Mouse (Mus musculus) neural tube, embryonic 15.5 days (tissue): ENCODE data around the gene Nsun4. TPM values are rescaled to one million over a fixed set of nuclear protein-coding genes. Genes with fewer than 3 reads are reported as not detected.
A peak's percentile ranks its signal among the peaks of the same experiment; 100 is the strongest.

Source experiments
- ATAC-seq: fragments of 200-750 bp; cut with Nextera tagmentation; 2 replicates; pipeline ENCODE4 v1.8.0; 2017; ENCODE audit warnings: mild to moderate bottlenecking, moderate TSS enrichment, moderate library complexity; ENCODE audit not compliant: low FRiP score
- H3K27ac ChIP-seq: fragments of 300-500 bp; sonication (generic); replicated peaks from 2 replicates; pipeline ENCODE4 v1.5.1; 2015; ENCODE audit warnings: mild to moderate bottlenecking, inconsistent platforms
- H3K27me3 ChIP-seq: fragments of 300-500 bp; sonication (generic); replicated peaks from 2 replicates; pipeline ENCODE4 v1.6.1; 2015; ENCODE audit warnings: inconsistent platforms
- H3K36me3 ChIP-seq: fragments of 300-500 bp; sonication (generic); 2 replicates; pipeline ENCODE4 v1.6.1; 2015; ENCODE audit warnings: inconsistent platforms
- H3K4me1 ChIP-seq: fragments of 300-500 bp; sonication (generic); 2 replicates; pipeline ENCODE4 v1.6.1; 2015; ENCODE audit warnings: inconsistent platforms
- H3K4me2 ChIP-seq: fragments of 300-500 bp; sonication (generic); 2 replicates; pipeline ENCODE4 v1.6.1; 2015; ENCODE audit warnings: inconsistent platforms, mild to moderate bottlenecking, moderate library complexity
- H3K4me3 ChIP-seq: fragments of 300-500 bp; sonication (generic); replicated peaks from 2 replicates; pipeline ENCODE4 v1.5.1; 2015; ENCODE audit warnings: mild to moderate bottlenecking, inconsistent platforms
- H3K9ac ChIP-seq: fragments of 300-500 bp; sonication (generic); replicated peaks from 2 replicates; pipeline ENCODE4 v1.6.1; 2015; ENCODE audit warnings: mild to moderate bottlenecking, inconsistent platforms
- H3K9me3 ChIP-seq: fragments of 300-500 bp; sonication (generic); replicated peaks from 2 replicates; pipeline ENCODE4 v1.6.1; 2016; ENCODE audit warnings: inconsistent platforms
- WGBS: fragments of 180-500 bp; shearing (Covaris S2); methylation state at CpG from one replicate; pipeline ENCODE4 v1.1.7; 2015; ENCODE audit warnings: mixed read lengths; 5-methylcytosine and 5-hydroxymethylcytosine counted together
- polyA plus RNA-seq: library from polyadenylated mRNA; unstranded; fragments of >200 nt; fragmentation: Nextera tagmentation; extraction: Ambion mirVana; gene quantifications from 2 replicates; pipeline ENCODE4 v1.2.1, GENCODE M21; 2015

Nsun4 gene
- polyA plus RNA-seq, 1 experiment from 2014 or later: 13.5 TPM

DNA sequence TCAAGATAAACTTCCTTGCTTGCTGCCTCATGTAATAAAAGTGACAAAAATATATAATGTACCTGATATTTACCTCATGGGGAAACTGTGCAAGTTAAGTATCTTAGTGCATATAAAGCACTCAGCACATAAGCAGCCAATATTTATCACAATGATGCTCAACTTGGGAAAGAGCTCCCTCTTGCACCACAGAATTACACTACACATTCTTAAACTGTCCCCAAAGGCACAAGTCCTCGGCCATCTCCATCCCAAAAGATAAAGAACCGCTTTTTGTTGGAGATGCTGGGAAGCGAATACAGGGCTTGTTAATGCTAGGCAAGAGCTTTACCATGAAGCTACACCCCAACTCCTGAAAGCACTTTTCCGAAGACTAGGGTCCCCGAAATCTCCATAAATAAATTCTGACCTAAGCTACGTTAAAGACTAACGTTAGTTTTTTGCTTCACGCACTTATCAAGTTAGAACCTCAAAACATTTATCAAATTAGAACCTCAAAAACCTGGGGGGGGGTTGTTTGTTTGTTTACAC is 20.5 kb upstream of the Nsun4 start:
- WGBS: 2% methylated on average over 8 of the region's 8 CpGs
- Histone ChIP-seq H3K4me3 (peak overlapping the region; percentile 98), H3K36me3 (peaks cover 12% of the 10 kb centered on the region), H3K9me3 (no peaks in the 10 kb centered on the region), H3K4me2 (peak overlapping the region; percentile 89), H3K4me1 (peaks cover 35% of the 10 kb centered on the region), H3K27ac (peak overlapping the region; percentile 95; the same call in 1 of the 2 replicates), H3K27me3 (no peaks in the 10 kb centered on the region), H3K9ac (peak overlapping the region; percentile 97)
- no peak for ATAC-seq

DNA sequence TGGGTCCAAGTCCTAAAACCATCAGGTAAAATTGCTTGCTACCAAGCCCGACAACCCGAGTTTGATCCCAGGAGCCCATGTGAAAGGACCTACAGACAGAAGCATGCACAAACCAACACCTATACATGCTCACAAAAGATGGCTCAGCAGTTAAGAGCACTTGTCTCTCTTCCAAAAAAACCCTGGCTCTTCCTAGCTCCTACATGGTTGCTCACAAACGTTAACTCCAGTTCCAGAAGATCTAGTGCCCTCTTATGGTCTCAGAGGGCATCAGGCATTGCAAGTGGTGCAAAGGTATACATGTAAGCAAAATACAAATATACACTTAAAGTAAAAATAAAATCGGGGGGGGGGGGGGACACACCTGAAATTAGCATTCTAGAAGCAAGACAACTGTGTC is 19.5 kb upstream of the Nsun4 start:
- no peak overlapping the region for H3K9ac ChIP-seq
- no peak overlapping the region for H3K27ac ChIP-seq
- 60% methylated on average over 4 of the region's 4 CpGs for WGBS
- H3K4me2 ChIP-seq: peak overlapping the region; percentile 89
- H3K4me1 ChIP-seq: peaks cover 35% of the 10 kb centered on the region
- no peaks in the 10 kb centered on the region for H3K27me3 ChIP-seq
- ATAC-seq: no peak
- no peaks in the 10 kb centered on the region for H3K9me3 ChIP-seq
- peaks cover 22% of the 10 kb centered on the region for H3K36me3 ChIP-seq
- no peak overlapping the region for H3K4me3 ChIP-seq

DNA sequence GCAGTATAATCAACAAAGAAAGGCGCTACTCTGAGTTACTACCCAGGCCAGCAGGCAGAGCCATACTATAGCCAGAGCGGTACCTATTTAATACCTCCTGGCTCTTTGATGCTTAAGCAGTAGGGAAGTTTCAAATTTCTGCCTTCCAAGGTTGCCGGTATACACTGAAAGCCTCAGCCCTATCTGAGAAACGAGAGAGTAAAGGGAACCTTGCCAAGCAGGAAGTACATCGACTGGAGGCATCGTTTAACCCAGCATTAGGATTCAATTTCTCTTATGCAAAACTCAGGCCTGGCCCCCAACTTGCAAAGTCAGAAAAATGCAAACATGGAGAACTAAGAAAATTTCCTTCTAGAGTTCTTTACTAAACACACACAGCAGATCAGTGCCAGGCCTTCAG is 16.4 kb upstream of the Nsun4 start:
- Histone ChIP-seq H3K27me3 (no peaks in the 10 kb centered on the region), H3K36me3 (peaks cover 41% of the 10 kb centered on the region), H3K4me1 (peaks cover 21% of the 10 kb centered on the region), H3K9ac (no peak overlapping the region), H3K4me3 (no peak overlapping the region), H3K9me3 (no peaks in the 10 kb centered on the region), H3K4me2 (no peak overlapping the region), H3K27ac (no peak overlapping the region)
- no peak for ATAC-seq
- WGBS: 91% methylated on average over 6 of the region's 6 CpGs

DNA sequence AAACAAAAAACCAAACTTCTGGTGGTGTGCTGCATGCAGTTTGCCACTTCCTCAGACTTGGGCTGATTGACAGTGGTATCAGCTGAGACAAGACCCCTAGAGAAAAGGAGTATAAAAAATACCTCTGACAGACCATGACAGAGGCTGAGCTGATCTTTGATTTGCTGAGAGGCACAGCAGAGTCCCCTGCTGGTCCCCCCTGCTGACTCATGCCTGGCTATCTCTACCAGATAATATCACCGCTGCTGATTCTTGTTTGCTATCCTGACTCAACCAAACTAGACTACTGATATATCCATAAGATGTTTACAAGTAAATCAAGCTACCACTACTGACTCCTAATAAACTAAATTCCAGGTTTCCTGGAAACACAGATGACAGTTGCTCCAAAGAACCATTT is 10.2 kb upstream of the Nsun4 start:
- peaks cover 25% of the 10 kb centered on the region for H3K36me3 ChIP-seq
- no peaks in the 10 kb centered on the region for H3K9me3 ChIP-seq
- H3K4me2 ChIP-seq: no peak overlapping the region
- no peaks in the 10 kb centered on the region for H3K27me3 ChIP-seq
- no peak overlapping the region for H3K9ac ChIP-seq
- no peaks in the 10 kb centered on the region for H3K4me1 ChIP-seq
- no peak for ATAC-seq
- no peak overlapping the region for H3K4me3 ChIP-seq
- H3K27ac ChIP-seq: no peak overlapping the region
- 63% methylated on average over 1 of the region's 1 CpGs for WGBS

DNA sequence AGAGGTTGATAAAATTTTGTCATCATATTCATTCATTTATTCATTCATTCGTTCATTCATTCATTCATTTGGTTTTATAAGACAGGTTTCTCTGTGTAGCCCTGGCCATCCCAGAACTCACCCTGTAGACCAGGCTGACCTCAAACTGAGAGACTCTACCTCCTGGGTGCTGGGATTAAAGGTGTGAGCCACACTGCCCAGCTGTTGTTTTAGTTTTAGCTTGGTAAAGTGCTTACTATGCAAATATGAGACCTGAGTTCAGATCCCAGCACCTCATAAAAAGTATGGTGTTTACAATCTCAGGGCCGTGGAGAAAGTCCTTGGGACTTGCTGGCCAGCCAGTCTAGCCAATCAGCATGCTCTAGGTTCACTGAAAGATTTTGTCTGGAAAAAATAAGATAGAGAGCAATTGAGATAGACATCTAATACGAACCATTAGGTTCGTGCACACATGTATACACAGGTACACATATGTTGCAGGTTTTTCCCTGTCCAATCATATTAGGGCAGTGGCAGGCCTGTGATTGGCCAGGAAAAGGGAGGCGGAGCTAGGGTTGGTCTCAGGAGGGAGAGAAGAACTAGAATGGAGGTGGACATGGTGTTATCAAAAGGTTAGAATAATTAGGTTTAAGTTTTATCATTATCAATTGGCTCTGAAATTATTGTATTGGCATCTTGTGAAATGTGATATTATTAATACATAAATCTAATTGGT is 5.5 kb upstream of the Nsun4 start:
- no peak overlapping the region for H3K4me3 ChIP-seq
- H3K27ac ChIP-seq: no peak overlapping the region
- H3K9ac ChIP-seq: no peak overlapping the region
- no peaks in the 10 kb centered on the region for H3K36me3 ChIP-seq
- no peak for ATAC-seq
- H3K9me3 ChIP-seq: no peaks in the 10 kb centered on the region
- H3K27me3 ChIP-seq: no peaks in the 10 kb centered on the region
- 82% methylated on average over 5 of the region's 5 CpGs for WGBS
- no peak overlapping the region for H3K4me2 ChIP-seq
- H3K4me1 ChIP-seq: peaks cover 6% of the 10 kb centered on the region

DNA sequence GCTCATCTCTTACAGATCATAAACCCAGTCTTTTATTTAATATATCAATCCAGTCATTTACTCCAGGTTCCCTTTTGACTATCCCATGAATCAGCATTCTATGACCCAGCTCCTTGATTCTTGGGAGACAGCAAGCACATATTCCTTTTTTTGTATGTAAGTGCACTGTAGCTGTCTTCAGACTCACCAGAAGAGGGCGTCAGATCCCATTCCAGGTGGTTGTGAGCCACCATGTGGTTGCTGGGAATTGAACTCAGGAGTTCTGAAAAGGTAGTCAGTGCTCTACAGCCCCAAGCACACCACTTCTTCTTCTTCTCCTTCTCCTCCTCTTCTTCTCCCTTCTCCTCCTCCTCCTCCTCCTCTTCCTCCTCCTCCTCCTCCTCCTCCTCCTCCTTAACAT is 3.9 kb upstream of the Nsun4 start:
- Histone ChIP-seq H3K9ac (no peak overlapping the region), H3K27ac (no peak overlapping the region), H3K9me3 (no peaks in the 10 kb centered on the region), H3K36me3 (no peaks in the 10 kb centered on the region), H3K4me2 (no peak overlapping the region), H3K4me1 (peaks cover 15% of the 10 kb centered on the region), H3K4me3 (no peak overlapping the region), H3K27me3 (no peaks in the 10 kb centered on the region)
- 3% methylated on average over 1 of the region's 1 CpGs for WGBS
- ATAC-seq: no peak

DNA sequence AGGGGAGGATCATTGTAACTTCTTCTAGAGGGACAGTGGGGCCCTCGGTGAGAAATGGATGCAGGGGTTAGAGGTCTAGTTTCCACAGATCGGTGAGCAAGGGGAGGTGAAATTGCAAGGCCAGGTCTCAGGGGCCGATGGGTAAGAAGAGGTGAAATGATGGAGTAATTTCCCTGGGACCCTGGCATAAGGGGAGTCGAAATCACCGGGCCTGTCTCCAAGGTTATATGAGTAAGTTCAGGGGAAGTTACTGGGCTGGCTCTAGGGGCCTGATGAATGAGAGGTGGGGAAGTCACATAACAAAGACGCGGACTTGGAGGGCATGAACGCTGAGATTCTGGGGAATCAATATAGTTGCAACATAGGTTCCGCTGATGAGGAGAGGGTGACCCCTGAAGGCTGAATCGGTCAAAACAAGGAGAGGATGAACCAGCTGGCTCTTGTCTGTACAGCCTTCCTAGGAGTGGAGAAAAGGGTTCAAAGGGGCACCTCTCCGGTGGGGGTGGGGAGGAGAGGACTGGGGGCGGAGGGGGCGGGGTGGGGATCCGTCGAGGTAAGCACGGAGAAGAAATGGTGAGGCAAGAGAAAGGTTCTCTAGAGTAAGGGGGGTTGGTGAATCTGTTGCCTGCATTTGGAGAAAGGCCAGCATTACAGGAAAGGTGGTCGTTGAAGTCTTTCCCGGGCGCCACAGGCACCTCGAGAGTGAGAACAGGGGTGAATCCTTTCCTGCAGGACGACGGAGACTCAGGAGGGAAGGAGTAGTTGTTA is 966 bp downstream of the Nsun4 start:
- WGBS: 9% methylated on average over 22 of the region's 22 CpGs

DNA sequence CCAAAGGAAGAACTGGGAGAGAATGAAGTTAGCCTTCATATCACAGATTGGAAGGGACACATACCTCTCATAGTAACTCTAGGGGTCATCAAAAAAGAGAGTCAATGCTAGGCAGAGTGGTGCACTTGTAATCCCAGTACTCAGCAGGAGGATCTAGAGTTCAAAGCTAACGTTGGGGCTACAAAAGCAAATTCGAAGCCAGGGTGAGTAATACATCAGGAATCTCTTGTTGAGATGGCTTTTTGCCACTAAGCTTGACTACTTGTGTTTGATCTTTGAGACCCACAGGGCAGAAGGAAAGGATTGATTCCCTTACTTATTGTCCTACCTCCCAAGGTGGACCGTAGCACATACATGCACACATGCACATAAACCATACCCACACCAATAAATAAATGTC is 4.5 kb downstream of the Nsun4 start:
- H3K4me3 ChIP-seq: no peak overlapping the region
- no peak overlapping the region for H3K27ac ChIP-seq
- H3K27me3 ChIP-seq: no peaks in the 10 kb centered on the region
- ATAC-seq: no peak
- peaks cover 13% of the 10 kb centered on the region for H3K4me1 ChIP-seq
- H3K9me3 ChIP-seq: no peaks in the 10 kb centered on the region
- no peak overlapping the region for H3K4me2 ChIP-seq
- no peaks in the 10 kb centered on the region; the same call in 1 of the 2 replicates for H3K36me3 ChIP-seq
- 87% methylated on average over 3 of the region's 3 CpGs for WGBS
- H3K9ac ChIP-seq: no peak overlapping the region

More for the DNA sequence above, 966 bp downstream of the Nsun4 start:
- Histone ChIP-seq H3K36me3 (no peaks in the 10 kb centered on the region), H3K4me1 (peaks cover 18% of the 10 kb centered on the region), H3K4me2 (peak overlapping the region; percentile 81), H3K9me3 (no peaks in the 10 kb centered on the region), H3K9ac (peak overlapping the region; percentile 57), H3K27me3 (no peaks in the 10 kb centered on the region), H3K4me3 (peak overlapping the region; percentile 64), H3K27ac (peak overlapping the region; percentile 92)
- peak; percentile 66 for ATAC-seq

DNA sequence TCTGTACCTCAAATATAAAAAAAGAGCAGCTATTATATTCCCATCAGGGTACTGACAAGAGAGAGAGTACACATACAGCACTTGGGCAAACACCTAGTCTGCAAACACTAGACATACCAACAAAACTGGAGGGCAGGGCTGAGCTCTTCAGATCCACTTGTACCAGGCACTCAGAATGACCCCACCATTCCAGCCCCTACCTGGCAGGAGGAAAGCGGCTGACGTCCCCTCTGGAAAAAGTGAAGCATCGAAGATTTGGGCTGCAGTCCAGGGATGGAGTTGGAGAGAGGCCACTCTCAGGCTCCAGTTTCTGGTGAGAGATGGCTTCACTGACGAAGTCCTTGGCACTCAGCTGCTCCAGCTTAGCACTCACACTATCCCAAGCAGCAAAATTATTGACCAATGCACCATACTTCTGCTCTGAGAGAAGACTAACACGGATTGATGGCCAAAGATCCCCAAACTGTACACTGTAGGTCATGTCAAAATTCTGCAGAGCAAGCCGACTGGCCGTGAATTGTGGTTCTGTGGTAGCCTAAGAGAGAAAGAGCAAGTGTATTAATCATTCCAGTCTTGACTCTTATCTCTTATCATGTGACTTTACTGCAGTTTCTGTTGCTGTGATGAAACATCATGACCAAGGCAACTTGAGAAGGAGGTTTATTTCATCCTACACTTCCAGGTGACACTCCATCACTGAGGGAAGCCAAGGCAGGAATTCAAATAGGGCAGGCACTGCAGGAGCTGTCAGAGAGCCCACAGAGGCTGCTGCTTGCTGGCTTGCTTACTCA is 5.4 kb downstream of the Nsun4 start:
- H3K36me3 ChIP-seq: peaks cover 3% of the 10 kb centered on the region; the same call in 1 of the 2 replicates
- no peaks in the 10 kb centered on the region for H3K9me3 ChIP-seq
- H3K9ac ChIP-seq: no peak overlapping the region
- H3K27ac ChIP-seq: no peak overlapping the region
- no peak overlapping the region for H3K4me3 ChIP-seq
- WGBS: 81% methylated on average over 7 of the region's 7 CpGs
- H3K27me3 ChIP-seq: no peaks in the 10 kb centered on the region
- no peak for ATAC-seq
- H3K4me1 ChIP-seq: peaks cover 11% of the 10 kb centered on the region
- no peak overlapping the region for H3K4me2 ChIP-seq

DNA sequence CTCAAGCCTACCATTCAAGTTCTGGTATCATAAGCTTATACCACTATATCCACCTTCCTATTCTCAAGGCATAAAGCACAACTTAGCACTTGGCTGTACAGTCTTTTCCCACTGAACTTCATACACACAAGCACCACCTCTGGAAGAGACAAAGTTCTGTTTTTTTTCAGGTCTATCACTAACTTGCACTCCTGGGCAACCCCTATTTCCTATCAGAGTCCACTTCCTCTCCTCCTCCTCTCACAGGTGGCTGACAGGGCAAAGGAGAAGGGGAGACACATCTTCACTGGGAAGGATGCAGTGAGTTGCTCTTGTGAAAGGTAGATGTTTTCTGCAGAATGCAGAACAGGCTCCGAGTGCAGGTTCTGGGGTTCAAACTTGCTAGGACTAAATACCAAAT is 6.0 kb downstream of the Nsun4 start:
- no peak for ATAC-seq
- Histone ChIP-seq H3K4me3 (no peak overlapping the region), H3K9me3 (no peaks in the 10 kb centered on the region), H3K27ac (no peak overlapping the region), H3K4me2 (no peak overlapping the region), H3K36me3 (peaks cover 3% of the 10 kb centered on the region; the same call in 1 of the 2 replicates), H3K27me3 (no peaks in the 10 kb centered on the region), H3K4me1 (peaks cover 4% of the 10 kb centered on the region), H3K9ac (no peak overlapping the region)
- 93% methylated on average over 1 of the region's 1 CpGs for WGBS

DNA sequence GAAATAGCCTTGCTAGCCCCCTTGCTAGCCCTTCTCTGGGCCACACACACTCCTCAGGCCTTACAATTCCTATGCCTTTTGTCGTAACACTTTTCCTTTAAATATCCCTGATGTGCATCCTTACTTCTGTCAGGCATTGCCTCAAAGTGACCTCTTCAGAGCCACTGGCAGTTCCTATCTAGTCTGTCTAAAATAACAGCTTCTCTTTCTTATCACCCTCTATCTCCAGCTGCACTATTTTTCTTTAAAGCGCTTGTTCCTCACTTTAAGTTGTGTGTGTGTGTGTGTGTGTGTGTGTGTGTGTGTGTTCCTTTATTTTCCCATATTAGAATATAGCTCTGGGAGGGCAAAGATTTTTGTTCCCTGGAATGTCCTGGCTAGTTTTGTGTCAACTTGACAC is 7.1 kb downstream of the Nsun4 start:
- H3K27ac ChIP-seq: no peak overlapping the region
- peaks cover 3% of the 10 kb centered on the region; the same call in 1 of the 2 replicates for H3K36me3 ChIP-seq
- no peaks in the 10 kb centered on the region for H3K9me3 ChIP-seq
- H3K4me3 ChIP-seq: no peak overlapping the region
- H3K4me2 ChIP-seq: no peak overlapping the region
- H3K4me1 ChIP-seq: no peaks in the 10 kb centered on the region
- no peak for ATAC-seq
- H3K9ac ChIP-seq: no peak overlapping the region
- WGBS: 95% methylated on average over 2 of the region's 2 CpGs
- H3K27me3 ChIP-seq: no peaks in the 10 kb centered on the region
